In genomic region chr6:4504603-4505131, GRCm38 (mm10) we compare ENCODE assay signal across 8 mouse cellular contexts. TPM values are rescaled to one million over a fixed set of nuclear protein-coding genes. Genes with fewer than 3 reads are reported as not detected.
A peak's percentile ranks its signal among the peaks of the same experiment; 100 is the strongest.
DNase-seq lines count a peak whose midpoint lies in the region; ATAC-seq and TF ChIP-seq lines count a peak whose summit lies in the region.

Col1a2 (plus strand) TSS chr6:4504814.

- peaks cover 26% of the 10 kb centered on the region for H3K4me1 ChIP-seq in megakaryocyte, embryonic 14.5 days
- peaks cover 21% of the 10 kb centered on the region for H3K4me1 ChIP-seq in embryonic facial prominence, embryonic 12.5 days
- H3K4me1 ChIP-seq in heart, postnatal 0 days (ENCODE audit: control insufficient read depth, insufficient read depth) = no peaks in the 10 kb centered on the region
- H3K4me1 ChIP-seq in limb, embryonic 13.5 days = peaks cover 38% of the 10 kb centered on the region
- no peaks in the 10 kb centered on the region for H3K4me1 ChIP-seq in stomach, postnatal 0 days (replicated peaks; ENCODE audit: control insufficient read depth, insufficient read depth)

- no peak for DNase-seq in heart, postnatal 0 days (ENCODE audit: low spot score)
- DNase-seq in stomach, postnatal 0 days (ENCODE audit: low spot score) = no peak
- DNase-seq in cerebellum, adult 18-20 months = no peak
- DNase-seq in cerebellum, postnatal 14 days = no peak

- H3K9me3 ChIP-seq in megakaryocyte, embryonic 14.5 days = no peaks in the 10 kb centered on the region
- H3K9me3 ChIP-seq in embryonic facial prominence, embryonic 12.5 days = no peaks in the 10 kb centered on the region
- H3K9me3 ChIP-seq in heart, postnatal 0 days (replicated peaks; ENCODE audit: control insufficient read depth, low read length) = no peaks in the 10 kb centered on the region
- H3K9me3 ChIP-seq in limb, embryonic 13.5 days = no peaks in the 10 kb centered on the region
- H3K9me3 ChIP-seq in stomach, postnatal 0 days (ENCODE audit: control insufficient read depth, low read length) = no peaks in the 10 kb centered on the region

- TF ChIP-seq CTCF in heart, postnatal 0 days (IDR thresholded peaks at IDR 0.05; ENCODE audit: low read depth) = no peak
- TF ChIP-seq CTCF in stomach, postnatal 0 days (IDR thresholded peaks at IDR 0.05; ENCODE audit: low read depth) = no peak

- H3K4me2 ChIP-seq in embryonic facial prominence, embryonic 12.5 days (replicated peaks) = peak within 1 kb of the TSS; percentile 65
- H3K4me2 ChIP-seq in heart, postnatal 0 days (ENCODE audit: low read depth, low read length) = peak within 1 kb of the TSS; percentile 74
- H3K4me2 ChIP-seq in limb, embryonic 13.5 days (replicated peaks) = peak within 1 kb of the TSS; percentile 72
- peak within 1 kb of the TSS; percentile 51 for H3K4me2 ChIP-seq in stomach, postnatal 0 days (replicated peaks; ENCODE audit: low read depth)

- peak within 1 kb of the TSS; percentile 64 for H3K4me3 ChIP-seq in megakaryocyte, embryonic 14.5 days (replicated peaks)
- H3K4me3 ChIP-seq in embryonic facial prominence, embryonic 12.5 days = peak within 1 kb of the TSS; percentile 49
- peak within 1 kb of the TSS; percentile 53 for H3K4me3 ChIP-seq in heart, postnatal 0 days (ENCODE audit: low read depth, low read length)
- H3K4me3 ChIP-seq in limb, embryonic 13.5 days = peak within 1 kb of the TSS; percentile 63
- H3K4me3 ChIP-seq in stomach, postnatal 0 days (ENCODE audit: low read depth, low read length) = peak within 1 kb of the TSS; percentile 48

- H3K9ac ChIP-seq in embryonic facial prominence, embryonic 12.5 days = peak within 1 kb of the TSS; percentile 61
- peak within 1 kb of the TSS; percentile 53 for H3K9ac ChIP-seq in heart, postnatal 0 days (replicated peaks; ENCODE audit: low read depth, low read length)
- peak within 1 kb of the TSS; percentile 83 for H3K9ac ChIP-seq in limb, embryonic 13.5 days
- H3K9ac ChIP-seq in stomach, postnatal 0 days (ENCODE audit: low read length) = peak within 1 kb of the TSS; percentile 57

- no peak for TF ChIP-seq EP300 in heart, postnatal 0 days (IDR thresholded peaks at IDR 0.05; ENCODE audit: low read depth)
- TF ChIP-seq EP300 in stomach, postnatal 0 days (optimal IDR thresholded peaks at IDR 0.05) = no peak

- ATAC-seq in megakaryocyte, adult 5-6 weeks (ENCODE audit: poor library complexity, severe bottlenecking) = no peak
- peak; percentile 44; the same call in 1 of the 2 replicates for ATAC-seq in embryonic facial prominence, embryonic 12.5 days (ENCODE audit: insufficient number of reproducible peaks, insufficient read depth, low FRiP score, low TSS enrichment)
- no peak for ATAC-seq in heart, postnatal 0 days (ENCODE audit: insufficient read depth, low read depth)
- peak; percentile 1; the same call in 1 of the 2 replicates for ATAC-seq in limb, embryonic 13.5 days (ENCODE audit: low FRiP score, low read depth)
- peak; percentile 41; the same call in 1 of the 2 replicates for ATAC-seq in stomach, postnatal 0 days (ENCODE audit: low FRiP score, low TSS enrichment)

- H3K27ac ChIP-seq in embryonic facial prominence, embryonic 12.5 days = peak within 1 kb of the TSS; percentile 91
- H3K27ac ChIP-seq in heart, postnatal 0 days (ENCODE audit: low read depth) = peak within 1 kb of the TSS; percentile 82
- peak within 1 kb of the TSS; percentile 94 for H3K27ac ChIP-seq in limb, embryonic 13.5 days
- H3K27ac ChIP-seq in stomach, postnatal 0 days (replicated peaks) = peak within 1 kb of the TSS; percentile 93

- no peaks in the 10 kb centered on the region for H3K36me3 ChIP-seq in megakaryocyte, embryonic 14.5 days (replicated peaks; ENCODE audit: low read length)
- H3K36me3 ChIP-seq in embryonic facial prominence, embryonic 12.5 days = no peaks in the 10 kb centered on the region
- H3K36me3 ChIP-seq in heart, postnatal 0 days (replicated peaks; ENCODE audit: control insufficient read depth, insufficient read depth, low read length) = no peaks in the 10 kb centered on the region
- peaks cover under 1% of the 10 kb centered on the region; the same call in 1 of the 2 replicates for H3K36me3 ChIP-seq in limb, embryonic 13.5 days
- H3K36me3 ChIP-seq in stomach, postnatal 0 days (ENCODE audit: control insufficient read depth, insufficient read depth, low read length) = no peaks in the 10 kb centered on the region

- H3K27me3 ChIP-seq in megakaryocyte, embryonic 14.5 days (replicated peaks) = peaks cover 9% of the 10 kb centered on the region
- no peaks in the 10 kb centered on the region for H3K27me3 ChIP-seq in embryonic facial prominence, embryonic 12.5 days
- H3K27me3 ChIP-seq in heart, postnatal 0 days (ENCODE audit: control insufficient read depth, insufficient read depth, low read length) = peaks cover 9% of the 10 kb centered on the region
- no peaks in the 10 kb centered on the region for H3K27me3 ChIP-seq in limb, embryonic 13.5 days
- H3K27me3 ChIP-seq in stomach, postnatal 0 days (ENCODE audit: control insufficient read depth, insufficient read depth, low read length) = no peaks in the 10 kb centered on the region

- 11% methylated on average over 3 of the region's 3 CpGs for WGBS in embryonic facial prominence, embryonic 12.5 days
- 47% methylated on average over 2 of the region's 3 CpGs for WGBS in heart, postnatal 0 days
- 14% methylated on average over 2 of the region's 3 CpGs for WGBS in limb, embryonic 13.5 days
- WGBS in stomach, postnatal 0 days = 25% methylated on average over 2 of the region's 3 CpGs

RNA-seq across cellular contexts. Expression of gene Col1a2, which starts in this region (rescaled TPM):
- polyA plus RNA-seq in megakaryocyte, embryonic 14.5 days (2012; ENCODE audit: insufficient read depth, low replicate concordance) = 0.30 and 0.36 TPM in 2 replicates
- total RNA-seq in megakaryocyte, adult 5-6 weeks (2015) = 0.87 and 1.2 TPM in 2 replicates
- total RNA-seq in megakaryocyte, adult 5-6 weeks (2017) = 1.1 and 1.6 TPM in 2 replicates
- polyA plus RNA-seq in embryonic facial prominence, embryonic 12.5 days (2016; fragmentation: Nextera tagmentation; extraction: Ambion mirVana) = 603 and 672 TPM in 2 replicates
- total RNA-seq in heart, postnatal 0 days (2014; rRNA removed; ENCODE audit: low replicate concordance) = 357 and 430 TPM in 2 replicates
- 197 and 212 TPM in 2 replicates for polyA plus RNA-seq in heart, postnatal 0 days (2015; fragmentation: Nextera tagmentation; extraction: Ambion mirVana)
- polyA plus RNA-seq in limb, embryonic 13.5 days (2015; fragmentation: Nextera tagmentation; extraction: Ambion mirVana) = 809 and 883 TPM in 2 replicates
- polyA plus RNA-seq in stomach, postnatal 0 days (2015; fragmentation: Nextera tagmentation; extraction: Ambion mirVana) = 488 and 504 TPM in 2 replicates

Comparison
In these comparisons a context has a peak if more than half of its experiments do, and no peak if none do; other contexts are left out.
1. RNA of gene Col1a2 (total RNA-seq): 357 to 430 TPM in heart, postnatal 0 days; 0.87 to 1.6 TPM in megakaryocyte, adult 5-6 weeks; every median in the first group is over 100 times any median in the second.
2. RNA of gene Col1a2 (polyA plus RNA-seq): 809 to 883 TPM in limb, embryonic 13.5 days, 603 to 672 TPM in embryonic facial prominence, embryonic 12.5 days, 488 to 504 TPM in stomach, postnatal 0 days and 197 to 212 TPM in heart, postnatal 0 days; 0.30 to 0.36 TPM in megakaryocyte, embryonic 14.5 days; every median in the first group is over 100 times any median in the second.
3. ATAC-seq: peak in embryonic facial prominence, embryonic 12.5 days (single experiment), limb, embryonic 13.5 days (single experiment) and stomach, postnatal 0 days (single experiment); none in megakaryocyte, adult 5-6 weeks (single experiment) and heart, postnatal 0 days (single experiment).
4. Peak in every context shown above with its lines, with median percentiles within 50 percentile points of each other: H3K4me3 ChIP-seq, H3K27ac ChIP-seq, H3K4me2 ChIP-seq and H3K9ac ChIP-seq.